Mouse (Mus musculus) intestine, postnatal 0 days (tissue): ENCODE data around the gene Gli3. TPM values are rescaled to one million over a fixed set of nuclear protein-coding genes. Genes with fewer than 3 reads are reported as not detected.

Source experiments
- ATAC-seq: fragments of 200-750 bp; cut with Nextera tagmentation; 2 replicates; pipeline ENCODE4 v1.8.0; 2017; ENCODE audit warnings: mild to moderate bottlenecking, moderate TSS enrichment, moderate library complexity
- H3K27ac ChIP-seq: fragments of 300-500 bp; sonication (generic); 2 replicates; pipeline ENCODE4 v1.5.1; 2014; ENCODE audit warnings: mild to moderate bottlenecking, low read depth, low read length, moderate library complexity
- H3K27me3 ChIP-seq: fragments of 300-500 bp; sonication (generic); replicated peaks from 2 replicates; pipeline ENCODE4 v1.6.1; 2014; ENCODE audit warnings: low read length, mixed read lengths; ENCODE audit not compliant: control insufficient read depth, insufficient read depth
- H3K36me3 ChIP-seq: fragments of 300-500 bp; sonication (generic); 2 replicates; pipeline ENCODE4 v1.6.1; 2014; ENCODE audit warnings: mild to moderate bottlenecking, moderate library complexity; ENCODE audit not compliant: control insufficient read depth, insufficient read depth
- H3K4me1 ChIP-seq: fragments of 300-500 bp; sonication (generic); replicated peaks from 2 replicates; pipeline ENCODE4 v1.6.1; 2014; ENCODE audit warnings: antibody characterized with exemption, low read length, mixed read lengths; ENCODE audit not compliant: control insufficient read depth, insufficient read depth
- H3K4me2 ChIP-seq: fragments of 300-500 bp; sonication (generic); replicated peaks from 2 replicates; pipeline ENCODE4 v1.6.1; 2014; ENCODE audit warnings: low read depth, mild to moderate bottlenecking, moderate library complexity
- H3K4me3 ChIP-seq: fragments of 300-500 bp; sonication (generic); 2 replicates; pipeline ENCODE4 v1.5.1; 2014; ENCODE audit warnings: low read depth, low read length
- H3K9ac ChIP-seq: fragments of 300-500 bp; sonication (generic); 2 replicates; pipeline ENCODE4 v1.6.1; 2014; ENCODE audit warnings: mild to moderate bottlenecking, low read depth, low read length
- H3K9me3 ChIP-seq: fragments of 300-500 bp; sonication (generic); 2 replicates; pipeline ENCODE4 v1.6.1; 2016; ENCODE audit warnings: mixed run types; ENCODE audit not compliant: control insufficient read depth
- CTCF ChIP-seq: sonication (generic); IDR thresholded peaks from 2 replicates; pipeline ENCODE4 v1.5.1; 2016; ENCODE audit warnings: low read depth, mild to moderate bottlenecking, control low read depth, antibody characterized with exemption, moderate library complexity
- WGBS: fragments of 180-500 bp; shearing (Covaris S2); extraction: QIAGEN DNeasy Blood & Tissue Kit; methylation state at CpG from one replicate; pipeline ENCODE4 v1.1.7; 2014; 5-methylcytosine and 5-hydroxymethylcytosine counted together
- polyA plus RNA-seq: library from polyadenylated mRNA; unstranded; fragments of >200 nt; fragmentation: Nextera tagmentation; extraction: Ambion mirVana; gene quantifications from 2 replicates; pipeline ENCODE4 v1.2.1, GENCODE M21; 2015

Gene Gli3
- polyA plus RNA-seq, 1 experiment from 2014 or later = 5.0 TPM

DNA sequence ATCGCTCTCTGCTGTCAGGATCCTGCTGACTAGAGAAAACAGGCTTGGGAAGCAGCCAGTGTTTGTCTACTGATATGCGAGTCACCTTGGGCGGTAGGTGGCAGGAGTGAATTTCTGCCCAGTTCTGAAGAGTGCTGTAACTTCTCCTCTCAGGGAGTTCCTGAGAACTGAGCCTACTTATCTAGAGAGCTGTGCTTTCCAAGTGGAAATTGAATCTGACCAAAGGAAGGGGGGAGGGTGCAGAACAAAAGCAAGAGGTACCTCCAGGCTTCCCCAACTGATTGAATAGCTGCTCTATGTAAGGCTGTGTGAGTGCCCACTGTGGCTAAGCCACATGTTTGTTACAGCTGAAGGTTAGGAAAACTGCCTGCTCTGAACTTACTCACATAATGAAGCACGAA lies 244.4 kb downstream of the Gli3 start:
- Histone ChIP-seq H3K27me3 (no peaks in the 10 kb centered on the region), H3K4me2 (no peak overlapping the region), H3K36me3 (no peaks in the 10 kb centered on the region), H3K9me3 (no peaks in the 10 kb centered on the region), H3K27ac (no peak overlapping the region), H3K9ac (no peak overlapping the region), H3K4me1 (no peaks in the 10 kb centered on the region), H3K4me3 (no peak overlapping the region)
- ATAC-seq = no peak
- no peak for TF ChIP-seq CTCF
- 42% methylated on average over 4 of the region's 4 CpGs for WGBS

DNA sequence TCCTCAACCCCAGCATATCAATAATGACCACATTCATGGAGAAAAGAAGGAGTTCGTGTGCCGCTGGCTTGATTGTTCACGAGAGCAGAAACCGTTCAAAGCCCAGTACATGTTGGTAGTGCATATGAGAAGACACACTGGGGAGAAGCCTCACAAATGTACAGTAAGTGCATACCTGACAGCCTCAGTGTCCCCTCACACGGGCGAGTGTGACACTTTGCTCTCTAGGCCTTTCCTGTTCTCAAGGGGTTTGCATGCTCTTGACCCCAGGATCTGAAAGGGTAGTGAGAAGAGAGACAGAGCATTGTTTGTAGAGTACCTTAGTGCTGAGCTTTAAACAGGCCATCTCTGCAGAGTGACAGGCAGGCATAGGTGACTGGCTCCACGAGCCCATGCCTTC lies 250.5 kb downstream of the Gli3 start:
- no peaks in the 10 kb centered on the region for H3K9me3 ChIP-seq
- no peak overlapping the region for H3K27ac ChIP-seq
- no peak for ATAC-seq
- H3K36me3 ChIP-seq = no peaks in the 10 kb centered on the region
- no peaks in the 10 kb centered on the region for H3K27me3 ChIP-seq
- H3K4me2 ChIP-seq = no peak overlapping the region
- 88% methylated on average over 7 of the region's 7 CpGs for WGBS
- no peak for TF ChIP-seq CTCF
- H3K4me1 ChIP-seq = no peaks in the 10 kb centered on the region
- H3K9ac ChIP-seq = no peak overlapping the region
- H3K4me3 ChIP-seq = no peak overlapping the region

DNA sequence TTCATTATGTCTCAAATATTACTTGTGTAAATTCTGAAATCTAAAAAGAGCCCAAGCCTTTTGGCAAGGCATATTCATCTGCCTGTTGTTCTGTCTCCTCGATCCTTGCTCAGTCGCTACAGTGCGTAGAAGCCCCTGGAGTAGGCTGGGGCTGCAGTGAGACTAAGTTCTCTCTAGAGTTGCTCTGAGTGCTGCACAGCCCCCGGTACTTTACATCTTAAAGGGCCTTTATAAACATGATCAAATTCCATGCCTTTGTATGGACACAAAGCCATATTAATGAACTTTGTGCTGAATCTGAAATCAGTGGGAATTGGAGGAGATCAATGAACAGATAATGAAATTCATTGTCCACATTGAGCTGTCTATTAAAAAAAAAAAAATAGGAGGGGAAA lies 251.3 kb downstream of the Gli3 start:
- Histone ChIP-seq H3K4me3 (no peak overlapping the region), H3K9ac (no peak overlapping the region), H3K9me3 (no peaks in the 10 kb centered on the region), H3K4me2 (no peak overlapping the region), H3K4me1 (no peaks in the 10 kb centered on the region), H3K27me3 (no peaks in the 10 kb centered on the region), H3K27ac (no peak overlapping the region), H3K36me3 (no peaks in the 10 kb centered on the region)
- WGBS = 86% methylated on average over 4 of the region's 4 CpGs
- TF ChIP-seq CTCF = no peak
- no peak for ATAC-seq

DNA sequence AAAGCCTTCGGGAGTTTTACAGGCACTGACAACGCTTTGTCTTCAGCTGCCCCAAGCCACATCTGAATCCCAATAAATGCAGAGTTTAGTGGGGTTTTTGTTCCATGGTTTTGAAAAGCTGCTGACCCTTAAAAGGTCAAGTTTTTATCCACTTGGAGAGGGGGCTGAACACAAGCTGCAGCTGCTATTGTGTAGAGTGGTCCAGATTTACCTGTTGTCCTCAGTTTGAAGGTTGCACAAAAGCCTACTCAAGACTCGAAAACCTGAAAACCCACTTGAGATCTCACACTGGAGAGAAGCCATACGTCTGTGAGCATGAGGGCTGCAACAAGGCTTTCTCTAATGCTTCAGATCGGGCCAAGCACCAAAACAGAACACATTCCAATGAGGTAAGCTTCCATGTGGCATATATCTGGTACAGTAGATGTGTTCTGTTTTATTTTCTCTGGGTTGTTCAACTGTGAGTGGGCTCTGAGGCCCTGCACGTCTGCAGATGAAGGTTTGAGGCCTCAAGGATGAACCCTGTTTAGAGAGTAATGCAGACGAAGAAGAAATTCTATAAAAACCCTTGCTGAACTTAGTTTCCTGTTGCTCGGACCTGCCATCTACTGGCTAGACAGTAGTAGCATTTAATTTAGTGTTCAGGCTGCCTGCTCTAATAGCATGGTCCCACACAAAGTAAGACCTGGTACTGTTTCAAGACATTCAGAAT lies 251.8 kb downstream of the Gli3 start:
- Histone ChIP-seq H3K36me3 (no peaks in the 10 kb centered on the region), H3K27ac (no peak overlapping the region), H3K4me1 (no peaks in the 10 kb centered on the region), H3K9me3 (no peaks in the 10 kb centered on the region), H3K4me2 (no peak overlapping the region), H3K27me3 (no peaks in the 10 kb centered on the region), H3K4me3 (no peak overlapping the region), H3K9ac (no peak overlapping the region)
- peak; percentile 87 for TF ChIP-seq CTCF
- 52% methylated on average over 8 of the region's 8 CpGs for WGBS
- ATAC-seq = no peak

DNA sequence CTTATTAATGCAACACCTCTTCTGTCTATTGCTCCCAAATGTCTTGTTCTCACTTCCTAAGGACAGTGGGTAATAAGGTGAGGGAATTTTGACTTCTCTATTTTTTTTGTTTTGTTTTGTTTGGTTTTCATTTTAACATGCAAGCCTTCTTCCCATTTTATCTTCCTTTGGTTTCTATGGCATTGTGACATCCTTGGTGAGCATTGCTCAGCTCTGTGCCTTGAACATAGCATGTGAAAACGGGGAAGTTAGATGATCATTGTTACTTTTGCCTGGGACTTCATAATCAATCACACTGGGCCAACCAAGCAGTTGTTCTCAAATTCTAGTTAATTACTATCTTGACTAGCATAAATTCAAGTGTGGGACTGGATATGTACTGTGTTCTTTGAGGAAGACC lies 258.4 kb downstream of the Gli3 start:
- ATAC-seq = no peak
- H3K36me3 ChIP-seq = peaks cover 3% of the 10 kb centered on the region; the same call in 1 of the 2 replicates
- H3K9me3 ChIP-seq = no peaks in the 10 kb centered on the region
- no peak overlapping the region for H3K4me2 ChIP-seq
- WGBS = 80% methylated on average over 1 of the region's 1 CpGs
- H3K27ac ChIP-seq = no peak overlapping the region
- TF ChIP-seq CTCF = no peak
- no peak overlapping the region for H3K4me3 ChIP-seq
- no peaks in the 10 kb centered on the region for H3K4me1 ChIP-seq
- no peak overlapping the region for H3K9ac ChIP-seq
- H3K27me3 ChIP-seq = no peaks in the 10 kb centered on the region

DNA sequence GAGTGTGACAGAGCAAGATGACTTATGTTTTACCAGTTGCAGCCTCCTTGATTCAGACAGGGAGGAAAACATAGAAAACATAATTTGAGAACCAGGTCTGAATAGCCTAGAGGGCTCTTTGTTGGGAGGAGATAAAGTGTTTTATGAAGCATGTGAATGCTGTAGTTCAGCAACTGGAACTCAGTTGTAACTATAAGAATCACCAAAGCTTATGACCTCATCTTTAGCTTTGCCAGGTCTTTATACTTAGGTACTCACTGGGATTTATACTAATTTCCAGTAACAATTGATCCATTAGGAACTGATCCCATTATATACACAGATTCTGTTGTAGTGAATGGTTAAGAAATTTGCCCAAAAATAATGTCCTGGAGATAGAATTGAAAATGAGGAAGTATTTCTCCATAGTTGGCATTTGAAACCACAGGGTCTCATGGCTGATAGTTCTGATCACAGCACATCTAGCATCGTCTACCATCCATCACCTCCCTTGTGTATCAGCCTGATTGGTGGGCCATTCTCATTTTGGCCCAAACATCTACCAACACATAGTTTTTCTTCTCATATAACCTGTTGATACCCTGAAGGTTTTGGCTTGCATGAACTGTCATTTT lies 259.8 kb downstream of the Gli3 start:
- Histone ChIP-seq H3K27me3 (no peaks in the 10 kb centered on the region), H3K4me2 (no peak overlapping the region), H3K9me3 (no peaks in the 10 kb centered on the region), H3K9ac (no peak overlapping the region), H3K27ac (no peak overlapping the region), H3K4me1 (no peaks in the 10 kb centered on the region), H3K4me3 (no peak overlapping the region), H3K36me3 (peaks cover 3% of the 10 kb centered on the region; the same call in 1 of the 2 replicates)
- WGBS = 84% methylated on average over 1 of the region's 1 CpGs
- no peak for ATAC-seq
- TF ChIP-seq CTCF = no peak
